Mouse (Mus musculus) hindbrain, embryonic 14.5 days (tissue): ENCODE measurements around the gene Slc29a3. TPM values are rescaled to one million over a fixed set of nuclear protein-coding genes. Genes with fewer than 3 reads are reported as not detected.

Experiments
- ATAC-seq: fragments of 200-750 bp; cut with Nextera tagmentation; 2 replicates; pipeline ENCODE4 v1.8.0; 2017; ENCODE audit warnings: moderate number of reproducible peaks, mild to moderate bottlenecking, moderate TSS enrichment, moderate library complexity; ENCODE audit not compliant: low FRiP score
- DNase-seq: peaks from one replicate; pipeline ENCODE4 v3.0.0-alpha.2; 2015; ENCODE audit warnings: low spot score
- H3K27ac ChIP-seq: fragments of 300-500 bp; sonication (generic); 2 replicates; pipeline ENCODE4 v1.5.1; 2014; ENCODE audit warnings: mild to moderate bottlenecking, moderate library complexity
- H3K27me3 ChIP-seq: fragments of 300-500 bp; sonication (generic); 2 replicates; pipeline ENCODE4 v1.6.1; 2014; ENCODE audit warnings: mild to moderate bottlenecking, low read length, mixed read lengths; ENCODE audit not compliant: control insufficient read depth, insufficient read depth
- H3K36me3 ChIP-seq: fragments of 300-500 bp; sonication (generic); replicated peaks from 2 replicates; pipeline ENCODE4 v1.6.1; 2014; ENCODE audit not compliant: control insufficient read depth, insufficient read depth
- H3K4me1 ChIP-seq: fragments of 300-500 bp; sonication (generic); replicated peaks from 2 replicates; pipeline ENCODE4 v1.6.1; 2014; ENCODE audit warnings: antibody characterized with exemption, low read length, mixed read lengths; ENCODE audit not compliant: control insufficient read depth, insufficient read depth
- H3K4me2 ChIP-seq: fragments of 300-500 bp; sonication (generic); replicated peaks from 2 replicates; pipeline ENCODE4 v1.6.1; 2014; ENCODE audit warnings: mild to moderate bottlenecking, moderate library complexity
- H3K4me3 ChIP-seq: fragments of 300-500 bp; sonication (generic); replicated peaks from 2 replicates; pipeline ENCODE4 v1.5.1; 2014; ENCODE audit warnings: mild to moderate bottlenecking, low read length
- H3K9ac ChIP-seq: fragments of 300-500 bp; sonication (generic); 2 replicates; pipeline ENCODE4 v1.6.1; 2014
- H3K9me3 ChIP-seq: fragments of 300-500 bp; sonication (generic); 2 replicates; pipeline ENCODE4 v1.6.1; 2016; ENCODE audit warnings: low read length; ENCODE audit not compliant: control insufficient read depth
- WGBS: fragments of 180-500 bp; shearing (Covaris S2); extraction: QIAGEN DNeasy Blood & Tissue Kit; methylation state at CpG from one replicate; pipeline ENCODE4 v1.1.7; 2014; 5-methylcytosine and 5-hydroxymethylcytosine counted together
- polyA plus RNA-seq: library from polyadenylated mRNA; unstranded; fragments of >200 nt; fragmentation: Nextera tagmentation; extraction: Ambion mirVana; gene quantifications from 2 replicates; pipeline ENCODE4 v1.2.1, GENCODE M21; 2014

Gene Slc29a3
- 8.4 and 8.9 TPM in 2 replicates for polyA plus RNA-seq

- H3K4me3 ChIP-seq, result peak within 1 kb of the TSS; percentile 62
- peak within 1 kb of the TSS; percentile 96 for H3K4me2 ChIP-seq
- H3K27ac ChIP-seq, result peak within 1 kb of the TSS; percentile 86
- DNase-seq (peak; percentile 93), ATAC-seq (peak; percentile 93)
- peaks cover 37% of the 10 kb centered on the region for H3K4me1 ChIP-seq
- H3K27me3 ChIP-seq, result no peaks in the 10 kb centered on the region
- peak within 1 kb of the TSS; percentile 93 for H3K9ac ChIP-seq
- H3K36me3 ChIP-seq, result peaks cover 5% of the 10 kb centered on the region; the same call in 1 of the 2 replicates
- WGBS, result 6% methylated on average over 41 of the region's 41 CpGs
- no peaks in the 10 kb centered on the region for H3K9me3 ChIP-seq
These were observed at the start of gene Slc29a3 for GRCm38 (mm10) chr10:60752040-60753020. Gene Slc29a3 (minus strand): TSS chr10:60752794.

- Histone ChIP-seq H3K36me3 (no peaks in the 10 kb centered on the region), H3K4me2 (no peak overlapping the region), H3K4me1 (peaks cover 30% of the 10 kb centered on the region), H3K27ac (no peak overlapping the region), H3K9ac (no peak overlapping the region), H3K9me3 (no peaks in the 10 kb centered on the region), H3K27me3 (0 out of 2 replicates have a peak, but pooled peaks cover 5% of the 10 kb centered on the region), H3K4me3 (no peak overlapping the region)
- 56% methylated on average over 12 of the region's 12 CpGs for WGBS
- ATAC-seq (no peak), DNase-seq (no peak)
These were observed 49.4 kb upstream of the Slc29a3 start for GRCm38 (mm10) chr10:60801898-60802412.

DNA sequence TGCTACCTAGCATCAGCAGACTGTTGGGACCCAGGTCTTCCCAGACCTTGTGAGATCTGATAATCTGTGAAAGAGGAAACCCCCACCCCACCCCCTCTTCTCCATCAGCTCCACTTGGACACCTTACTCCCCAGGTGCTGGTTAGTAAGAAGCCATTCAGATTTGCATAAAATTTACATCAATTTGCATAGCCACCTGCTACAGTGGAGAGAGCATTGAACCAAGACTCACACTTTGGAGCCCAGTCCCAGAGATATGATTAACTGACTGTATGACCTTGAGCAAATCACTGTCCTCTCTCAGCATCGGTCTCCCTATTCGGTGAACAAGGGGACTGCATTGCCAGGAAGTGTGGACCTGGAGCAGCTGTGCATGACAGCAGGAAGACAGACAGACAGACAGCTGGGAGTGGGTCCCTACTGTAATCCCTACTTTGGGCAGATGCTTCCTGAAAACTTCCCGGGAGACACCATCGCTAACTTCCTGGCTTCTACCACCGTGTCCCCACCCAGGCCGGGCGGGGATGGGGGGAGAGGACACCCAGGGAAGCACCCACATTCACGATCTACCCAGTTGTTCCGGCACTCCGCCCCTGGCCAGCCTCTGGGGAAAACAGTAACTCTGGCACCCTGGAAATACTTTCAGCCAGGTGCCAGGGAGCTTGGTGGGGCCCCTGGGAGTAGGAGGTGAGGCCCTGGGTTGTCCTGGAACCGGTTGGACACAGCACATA lies 48.7 kb upstream of the Slc29a3 start:
- H3K27ac ChIP-seq, result no peak overlapping the region
- no peak for DNase-seq
- ATAC-seq, result peak; percentile 15; the same call in 1 of the 2 replicates
- WGBS, result 39% methylated on average over 11 of the region's 11 CpGs
- no peak overlapping the region for H3K9ac ChIP-seq
- no peak overlapping the region for H3K4me3 ChIP-seq
- no peaks in the 10 kb centered on the region for H3K36me3 ChIP-seq
- H3K4me2 ChIP-seq, result no peak overlapping the region
- peaks cover 30% of the 10 kb centered on the region for H3K4me1 ChIP-seq
- H3K9me3 ChIP-seq, result no peaks in the 10 kb centered on the region
- 0 out of 2 replicates have a peak, but pooled peaks cover 5% of the 10 kb centered on the region for H3K27me3 ChIP-seq

- Histone ChIP-seq H3K4me2 (no peak overlapping the region), H3K4me3 (no peak overlapping the region), H3K36me3 (no peaks in the 10 kb centered on the region), H3K27me3 (peaks cover under 1% of the 10 kb centered on the region; the same call in 1 of the 2 replicates), H3K9ac (no peak overlapping the region), H3K27ac (no peak overlapping the region), H3K4me1 (peaks cover 24% of the 10 kb centered on the region), H3K9me3 (no peaks in the 10 kb centered on the region)
- WGBS, result 21% methylated on average over 19 of the region's 19 CpGs
- ATAC-seq (no peak), DNase-seq (no peak)
These were observed 47.9 kb upstream of the Slc29a3 start for GRCm38 (mm10) chr10:60800295-60801167.

DNA sequence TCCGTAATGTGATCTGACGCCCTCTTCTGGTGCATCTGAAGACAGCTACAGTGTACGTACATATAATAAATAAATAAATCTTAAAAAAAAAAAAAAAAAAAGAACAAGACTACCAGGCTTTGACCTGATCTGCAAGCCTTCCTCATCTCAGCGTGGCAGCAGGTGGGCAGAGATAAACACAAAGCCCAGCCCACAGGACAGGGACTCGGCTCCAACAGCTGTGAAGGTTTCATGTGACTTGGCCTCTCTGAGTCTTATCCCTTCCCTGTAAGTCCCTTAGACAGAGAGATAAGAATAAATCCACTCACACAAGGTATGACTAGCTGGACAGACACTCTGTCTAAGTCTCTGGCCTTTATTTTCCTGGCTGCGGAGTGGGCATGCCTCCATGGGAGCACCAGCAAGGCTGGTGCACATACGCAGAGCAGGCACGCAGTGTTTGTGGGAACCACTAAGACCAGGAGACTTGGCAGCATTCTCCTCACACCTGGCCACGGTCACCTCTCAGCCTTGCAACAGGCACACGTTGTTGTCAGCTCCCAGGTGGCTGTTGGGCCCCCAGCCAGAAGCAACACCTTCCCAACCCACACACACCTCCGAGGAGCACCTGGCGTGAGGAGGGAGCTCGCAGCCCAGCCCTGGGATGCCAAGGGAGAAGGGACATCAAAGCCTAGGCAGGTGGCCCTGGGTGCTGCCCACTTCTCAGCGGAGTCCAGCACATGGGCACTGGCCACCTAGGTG lies 45.3 kb upstream of the Slc29a3 start:
- H3K36me3 ChIP-seq, result no peaks in the 10 kb centered on the region
- peaks cover 17% of the 10 kb centered on the region for H3K4me1 ChIP-seq
- 91% methylated on average over 14 of the region's 14 CpGs for WGBS
- no peaks in the 10 kb centered on the region; the same call in 1 of the 2 replicates for H3K27me3 ChIP-seq
- ATAC-seq (no peak), DNase-seq (no peak)
- no peak overlapping the region for H3K4me3 ChIP-seq
- H3K9ac ChIP-seq, result no peak overlapping the region
- no peak overlapping the region for H3K4me2 ChIP-seq
- H3K9me3 ChIP-seq, result no peaks in the 10 kb centered on the region
- no peak overlapping the region for H3K27ac ChIP-seq

- H3K9ac ChIP-seq, result no peak overlapping the region
- WGBS, result 90% methylated on average over 7 of the region's 7 CpGs
- no peak overlapping the region for H3K4me2 ChIP-seq
- ATAC-seq (no peak), DNase-seq (no peak)
- no peaks in the 10 kb centered on the region for H3K36me3 ChIP-seq
- peaks cover 20% of the 10 kb centered on the region for H3K4me1 ChIP-seq
- H3K27ac ChIP-seq, result no peak overlapping the region
- no peaks in the 10 kb centered on the region; the same call in 1 of the 2 replicates for H3K27me3 ChIP-seq
- H3K9me3 ChIP-seq, result no peaks in the 10 kb centered on the region
- H3K4me3 ChIP-seq, result no peak overlapping the region
These were observed 43.9 kb upstream of the Slc29a3 start for GRCm38 (mm10) chr10:60796474-60796873.

DNA sequence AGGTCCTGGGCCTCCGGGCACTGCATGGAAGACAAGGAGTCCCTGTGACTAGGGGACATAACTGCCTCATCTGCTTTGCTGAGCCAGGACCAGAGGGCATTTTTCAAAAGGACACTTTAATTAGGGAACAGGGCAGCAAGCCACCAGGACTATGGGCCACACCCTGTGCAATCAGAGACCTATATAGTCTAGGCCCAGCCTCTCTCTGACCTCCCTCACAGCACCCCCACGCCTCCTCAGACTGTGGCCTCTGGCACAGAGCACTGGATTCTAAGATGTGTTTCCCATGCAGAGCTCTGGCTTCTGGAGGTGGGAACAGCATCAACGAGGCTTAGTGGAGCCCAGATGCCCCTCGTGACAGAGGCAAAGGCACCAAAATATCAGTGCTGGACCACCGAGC lies 43.4 kb upstream of the Slc29a3 start:
- H3K4me2 ChIP-seq, result no peak overlapping the region
- 81% methylated on average over 5 of the region's 5 CpGs for WGBS
- ATAC-seq (no peak), DNase-seq (no peak)
- H3K9ac ChIP-seq, result no peak overlapping the region
- H3K4me3 ChIP-seq, result no peak overlapping the region
- no peaks in the 10 kb centered on the region; the same call in 1 of the 2 replicates for H3K27me3 ChIP-seq
- no peaks in the 10 kb centered on the region for H3K36me3 ChIP-seq
- H3K9me3 ChIP-seq, result no peaks in the 10 kb centered on the region
- peaks cover 15% of the 10 kb centered on the region for H3K4me1 ChIP-seq
- no peak overlapping the region for H3K27ac ChIP-seq

DNA sequence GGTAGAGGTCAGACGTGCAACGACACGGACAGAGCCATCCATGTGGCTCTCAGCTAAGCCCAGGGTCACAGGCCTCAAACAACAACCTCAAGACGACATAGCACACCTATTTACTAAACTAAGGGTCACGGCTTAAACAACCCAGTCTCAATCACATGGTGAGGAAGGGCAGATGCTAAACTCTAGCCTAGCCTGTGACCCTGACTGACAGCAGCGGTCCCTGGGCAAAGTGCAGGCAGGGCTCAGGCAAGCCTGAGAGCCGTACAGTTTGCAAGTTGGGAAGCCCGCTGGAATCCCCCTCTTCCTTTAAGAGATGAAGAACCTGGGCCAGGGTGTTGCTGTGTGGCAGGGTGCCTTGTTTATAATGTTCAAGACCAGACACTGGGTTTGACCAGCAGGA lies 42.2 kb upstream of the Slc29a3 start:
- H3K27ac ChIP-seq, result no peak overlapping the region
- DNase-seq (no peak), ATAC-seq (0 out of 2 replicates have a peak, but pooled peaks have one; percentile 2)
- no peaks in the 10 kb centered on the region for H3K9me3 ChIP-seq
- whole genome bisulfite sequencing, result 60% methylated on average over 8 of the region's 8 CpGs
- H3K4me2 ChIP-seq, result no peak overlapping the region
- H3K36me3 ChIP-seq, result no peaks in the 10 kb centered on the region
- H3K4me1 ChIP-seq, result peaks cover 5% of the 10 kb centered on the region; the same call in 1 of the 2 replicates
- H3K27me3 ChIP-seq, result no peaks in the 10 kb centered on the region; the same call in 1 of the 2 replicates
- no peak overlapping the region for H3K9ac ChIP-seq
- no peak overlapping the region for H3K4me3 ChIP-seq
